Mouse (Mus musculus): ENCODE measurements at regions not wholly inside any gene's neighbourhood (a gene's known extent, or its start where the extent isn't known, plus 50 kb on each side); places are given as distances from the start of the nearest gene placed in this dataset.

DNA sequence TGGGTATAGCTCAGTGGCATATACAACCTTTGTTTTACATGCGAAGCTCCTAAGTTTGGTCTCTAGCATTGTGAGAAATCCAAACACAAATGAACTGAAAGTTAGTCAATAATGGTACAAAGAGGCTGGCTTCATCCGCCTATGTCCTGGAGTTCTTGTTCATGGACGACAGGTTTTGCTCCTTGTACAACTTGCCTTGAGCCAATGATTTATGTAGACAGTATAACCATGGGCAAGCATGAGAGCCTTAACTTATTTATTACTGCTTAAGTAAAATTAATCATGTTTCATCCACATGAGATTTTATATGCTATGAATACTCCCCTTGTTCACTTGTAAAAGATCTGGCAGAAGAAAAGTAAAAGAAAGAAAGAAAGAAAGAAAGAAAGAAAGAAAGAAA, 205.7 kb upstream of the Tet2 start:
- Histone ChIP-seq H3K9me3 (ENCODE audit: control insufficient read depth, low read length) (no peaks in the 10 kb centered on the region), H3K27ac (replicated peaks) (no peak overlapping the region), H3K27me3 (ENCODE audit: control insufficient read depth, insufficient read depth, low read length) (no peaks in the 10 kb centered on the region), H3K36me3 (ENCODE audit: control insufficient read depth, insufficient read depth, low read length) (no peaks in the 10 kb centered on the region), H3K4me1 (replicated peaks; ENCODE audit: control insufficient read depth, insufficient read depth) (0 out of 2 replicates have a peak, but pooled peaks cover 2% of the 10 kb centered on the region), H3K4me2 (replicated peaks; ENCODE audit: low read depth) (no peak overlapping the region), H3K9ac (ENCODE audit: low read length) (no peak overlapping the region), H3K4me3 (ENCODE audit: low read depth, low read length) (no peak overlapping the region)
- TF ChIP-seq EP300 (optimal IDR thresholded peaks at IDR 0.05) (no peak), CTCF (IDR thresholded peaks at IDR 0.05; ENCODE audit: low read depth) (no peak)
- WGBS, result 64% methylated on average over 3 of the region's 3 CpGs
- DNase-seq (ENCODE audit: low spot score) (no peak), ATAC-seq (ENCODE audit: low FRiP score, low TSS enrichment) (no peak)

DNA sequence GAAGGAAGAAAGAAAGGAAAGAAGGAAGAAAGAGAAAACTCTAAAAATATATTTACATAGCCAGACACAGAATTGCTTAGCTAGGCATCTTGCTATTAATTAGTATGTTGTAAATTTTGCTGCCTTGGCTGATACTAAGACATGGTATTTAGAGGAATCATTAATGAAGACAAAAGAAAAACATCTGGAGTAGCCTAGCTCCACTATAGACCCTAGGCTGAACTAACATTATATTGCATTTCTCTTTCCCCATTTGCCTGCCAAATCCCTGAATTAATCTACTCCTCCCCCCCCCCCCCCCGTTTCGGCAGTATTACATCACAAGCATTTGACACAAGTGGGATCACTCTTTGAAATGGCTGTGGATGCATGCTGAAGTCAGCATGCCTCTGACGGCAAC, 206.1 kb upstream of the Tet2 start:
- H3K27ac ChIP-seq (replicated peaks), result no peak overlapping the region
- H3K9me3 ChIP-seq (ENCODE audit: control insufficient read depth, low read length), result no peaks in the 10 kb centered on the region
- TF ChIP-seq EP300 (optimal IDR thresholded peaks at IDR 0.05) (no peak), CTCF (IDR thresholded peaks at IDR 0.05; ENCODE audit: low read depth) (no peak)
- 0 out of 2 replicates have a peak, but pooled peaks cover 2% of the 10 kb centered on the region for H3K4me1 ChIP-seq (replicated peaks; ENCODE audit: control insufficient read depth, insufficient read depth)
- H3K4me2 ChIP-seq (replicated peaks; ENCODE audit: low read depth), result peak overlapping the region; percentile 27; the same call in 1 of the 2 replicates
- DNase-seq (ENCODE audit: low spot score) (no peak), ATAC-seq (ENCODE audit: low FRiP score, low TSS enrichment) (no peak)
- 25% methylated on average over 3 of the region's 3 CpGs for WGBS
- H3K36me3 ChIP-seq (ENCODE audit: control insufficient read depth, insufficient read depth, low read length), result no peaks in the 10 kb centered on the region
- no peak overlapping the region for H3K9ac ChIP-seq (ENCODE audit: low read length)
- H3K4me3 ChIP-seq (ENCODE audit: low read depth, low read length), result no peak overlapping the region
- no peaks in the 10 kb centered on the region for H3K27me3 ChIP-seq (ENCODE audit: control insufficient read depth, insufficient read depth, low read length)

DNA sequence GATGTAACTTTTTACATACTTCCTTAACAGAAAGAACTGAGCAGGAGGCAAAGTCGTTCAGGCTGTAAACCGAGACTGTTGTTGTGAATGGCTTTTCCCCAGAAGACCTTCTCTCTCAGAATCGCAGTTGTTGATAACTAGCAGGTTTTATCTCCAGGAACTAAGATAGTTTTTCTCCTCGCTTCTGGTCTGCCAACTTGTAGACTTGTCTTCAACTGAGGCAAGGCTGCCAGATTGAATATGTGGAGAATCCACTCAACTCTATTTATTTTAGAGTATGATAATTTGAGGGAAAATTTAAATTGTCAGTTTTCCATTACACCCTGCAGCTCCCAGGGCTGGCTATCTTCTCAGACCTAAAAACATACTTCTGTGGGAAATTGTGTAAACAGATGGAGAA, 206.6 kb upstream of the Tet2 start:
- ATAC-seq (ENCODE audit: low FRiP score, low TSS enrichment) (no peak), DNase-seq (ENCODE audit: low spot score) (no peak)
- Histone ChIP-seq H3K27me3 (ENCODE audit: control insufficient read depth, insufficient read depth, low read length) (no peaks in the 10 kb centered on the region), H3K4me2 (replicated peaks; ENCODE audit: low read depth) (peak overlapping the region; percentile 27; the same call in 1 of the 2 replicates), H3K4me3 (ENCODE audit: low read depth, low read length) (no peak overlapping the region), H3K36me3 (ENCODE audit: control insufficient read depth, insufficient read depth, low read length) (no peaks in the 10 kb centered on the region), H3K27ac (replicated peaks) (no peak overlapping the region), H3K9ac (ENCODE audit: low read length) (no peak overlapping the region), H3K4me1 (replicated peaks; ENCODE audit: control insufficient read depth, insufficient read depth) (0 out of 2 replicates have a peak, but pooled peaks cover 2% of the 10 kb centered on the region), H3K9me3 (ENCODE audit: control insufficient read depth, low read length) (no peaks in the 10 kb centered on the region)
- TF ChIP-seq EP300 (optimal IDR thresholded peaks at IDR 0.05), result no peak
- TF ChIP-seq CTCF (IDR thresholded peaks at IDR 0.05; ENCODE audit: low read depth), result no peak
- WGBS, result 31% methylated on average over 4 of the region's 4 CpGs

DNA sequence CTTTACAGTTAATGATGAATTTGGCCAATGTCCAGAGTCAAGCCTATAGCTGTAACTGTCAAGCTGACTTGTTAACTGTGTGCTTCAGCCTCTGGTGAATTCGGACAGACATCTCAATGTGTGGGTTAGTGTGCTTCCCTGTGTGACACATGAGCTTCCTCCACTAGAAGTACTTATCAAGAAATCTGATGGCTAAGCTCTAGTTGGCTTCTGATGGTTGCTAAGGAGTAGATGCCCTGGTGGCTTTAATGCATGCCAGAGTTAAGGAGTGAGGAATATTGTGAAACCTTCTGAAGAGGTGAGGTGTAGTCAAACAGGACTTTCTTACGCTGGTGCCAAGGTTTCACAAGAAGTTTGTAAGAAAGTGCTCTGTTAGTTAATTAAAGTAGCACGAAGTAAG, 208.1 kb upstream of the Tet2 start:
- no peak overlapping the region for H3K4me2 ChIP-seq (replicated peaks; ENCODE audit: low read depth)
- H3K4me3 ChIP-seq (ENCODE audit: low read depth, low read length), result no peak overlapping the region
- no peaks in the 10 kb centered on the region for H3K27me3 ChIP-seq (ENCODE audit: control insufficient read depth, insufficient read depth, low read length)
- no peak for TF ChIP-seq CTCF (IDR thresholded peaks at IDR 0.05; ENCODE audit: low read depth)
- TF ChIP-seq EP300 (optimal IDR thresholded peaks at IDR 0.05), result no peak
- 0 out of 2 replicates have a peak, but pooled peaks cover 3% of the 10 kb centered on the region for H3K4me1 ChIP-seq (replicated peaks; ENCODE audit: control insufficient read depth, insufficient read depth)
- no peak for DNase-seq (ENCODE audit: low spot score)
- no peak overlapping the region for H3K9ac ChIP-seq (ENCODE audit: low read length)
- WGBS, result 70% methylated on average over 3 of the region's 3 CpGs
- no peaks in the 10 kb centered on the region for H3K9me3 ChIP-seq (ENCODE audit: control insufficient read depth, low read length)
- no peak for ATAC-seq (ENCODE audit: low FRiP score, low TSS enrichment)
- H3K27ac ChIP-seq (replicated peaks), result no peak overlapping the region
- no peaks in the 10 kb centered on the region for H3K36me3 ChIP-seq (ENCODE audit: control insufficient read depth, insufficient read depth, low read length)

DNA sequence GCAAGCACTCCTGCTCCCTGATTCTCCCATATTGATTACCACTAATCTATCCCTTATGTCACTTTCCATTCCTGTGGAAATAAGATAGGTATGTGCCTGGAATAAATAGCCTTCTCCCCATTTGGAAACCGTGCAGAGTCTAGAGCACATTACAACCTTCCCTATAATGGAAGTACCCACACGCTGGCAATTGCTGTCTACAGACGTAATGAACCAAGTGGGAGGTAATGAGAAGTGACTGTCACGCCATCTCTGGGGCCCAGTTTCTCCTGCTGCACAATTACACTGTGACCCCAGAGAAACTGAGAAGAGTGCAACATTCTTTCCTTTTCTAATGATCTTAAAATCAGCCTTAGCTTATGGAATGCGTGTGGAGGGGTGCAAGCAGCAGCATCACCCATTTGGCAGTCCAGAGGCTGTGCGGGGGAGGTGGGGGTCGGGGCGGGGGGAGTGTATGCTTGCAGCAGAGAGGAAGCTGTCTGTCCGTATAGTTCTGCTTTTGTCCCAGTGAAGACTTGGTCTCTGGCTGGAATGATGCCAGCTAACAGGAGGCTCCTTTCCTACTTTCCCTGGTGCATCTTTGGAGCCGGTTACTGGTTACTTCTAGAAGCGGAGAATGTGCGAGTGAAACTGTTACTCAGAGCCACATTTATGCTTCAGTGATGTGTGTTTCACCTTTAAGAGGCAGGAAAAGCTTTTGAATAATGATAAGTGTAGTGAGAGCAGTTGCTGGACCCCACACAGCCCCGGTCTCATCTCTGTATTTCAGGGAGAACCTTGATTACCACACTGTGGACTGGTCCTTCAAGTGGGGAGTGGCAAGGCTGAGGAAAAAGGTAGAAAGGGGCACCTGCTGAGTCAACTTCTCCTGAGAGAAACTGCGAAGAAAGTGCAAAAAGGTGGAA, 209.3 kb upstream of the Tet2 start:
- DNase-seq (ENCODE audit: low spot score) (no peak), ATAC-seq (ENCODE audit: low FRiP score, low TSS enrichment) (no peak)
- Histone ChIP-seq H3K36me3 (ENCODE audit: control insufficient read depth, insufficient read depth, low read length) (no peaks in the 10 kb centered on the region), H3K9ac (ENCODE audit: low read length) (no peak overlapping the region), H3K27ac (replicated peaks) (no peak overlapping the region), H3K9me3 (ENCODE audit: control insufficient read depth, low read length) (no peaks in the 10 kb centered on the region), H3K4me2 (replicated peaks; ENCODE audit: low read depth) (peak overlapping the region; percentile 15), H3K4me3 (ENCODE audit: low read depth, low read length) (no peak overlapping the region), H3K4me1 (replicated peaks; ENCODE audit: control insufficient read depth, insufficient read depth) (0 out of 2 replicates have a peak, but pooled peaks cover 7% of the 10 kb centered on the region), H3K27me3 (ENCODE audit: control insufficient read depth, insufficient read depth, low read length) (no peaks in the 10 kb centered on the region)
- TF ChIP-seq CTCF (IDR thresholded peaks at IDR 0.05; ENCODE audit: low read depth) (no peak), EP300 (optimal IDR thresholded peaks at IDR 0.05) (no peak)
- 47% methylated on average over 14 of the region's 14 CpGs for WGBS

DNA sequence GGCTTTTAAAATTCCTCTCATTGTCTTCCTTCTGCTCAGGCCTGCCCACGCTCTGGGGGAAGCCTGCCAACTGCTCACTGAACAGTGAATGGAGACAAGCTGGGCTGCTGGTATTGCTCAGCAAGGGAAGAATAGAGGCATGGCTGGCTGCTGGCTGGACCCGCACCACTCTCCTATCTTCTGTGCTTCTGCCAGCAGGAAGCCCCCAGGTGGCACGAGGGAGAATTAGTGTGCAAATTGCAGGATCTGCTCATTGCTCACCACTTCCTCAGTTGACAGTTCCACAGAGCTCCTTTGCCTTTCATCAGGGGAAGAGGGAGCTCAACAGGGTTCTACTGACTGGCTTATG, 209.9 kb upstream of the Tet2 start:
- no peaks in the 10 kb centered on the region for H3K27me3 ChIP-seq (ENCODE audit: control insufficient read depth, insufficient read depth, low read length)
- DNase-seq (ENCODE audit: low spot score) (no peak), ATAC-seq (ENCODE audit: low FRiP score, low TSS enrichment) (no peak)
- H3K27ac ChIP-seq (replicated peaks), result no peak overlapping the region
- H3K4me3 ChIP-seq (ENCODE audit: low read depth, low read length), result no peak overlapping the region
- no peaks in the 10 kb centered on the region for H3K36me3 ChIP-seq (ENCODE audit: control insufficient read depth, insufficient read depth, low read length)
- H3K9ac ChIP-seq (ENCODE audit: low read length), result no peak overlapping the region
- H3K9me3 ChIP-seq (ENCODE audit: control insufficient read depth, low read length), result no peaks in the 10 kb centered on the region
- H3K4me2 ChIP-seq (replicated peaks; ENCODE audit: low read depth), result peak overlapping the region; percentile 15; the same call in 1 of the 2 replicates
- no peak for TF ChIP-seq CTCF (IDR thresholded peaks at IDR 0.05; ENCODE audit: low read depth)
- no peak for TF ChIP-seq EP300 (optimal IDR thresholded peaks at IDR 0.05)
- 9% methylated on average over 3 of the region's 3 CpGs for WGBS
- H3K4me1 ChIP-seq (replicated peaks; ENCODE audit: control insufficient read depth, insufficient read depth), result 0 out of 2 replicates have a peak, but pooled peaks cover 7% of the 10 kb centered on the region

All from stomach, postnatal 0 days (tissue).